Mouse (Mus musculus): Measurements from ENCODE around the gene Plekhn1. TPM values are rescaled to one million over a fixed set of nuclear protein-coding genes. Genes with fewer than 3 reads are reported as not detected.

Plekhn1 gene
- polyA plus RNA-seq, 1 experiment from 2014 or later: 18.5 TPM

DNA sequence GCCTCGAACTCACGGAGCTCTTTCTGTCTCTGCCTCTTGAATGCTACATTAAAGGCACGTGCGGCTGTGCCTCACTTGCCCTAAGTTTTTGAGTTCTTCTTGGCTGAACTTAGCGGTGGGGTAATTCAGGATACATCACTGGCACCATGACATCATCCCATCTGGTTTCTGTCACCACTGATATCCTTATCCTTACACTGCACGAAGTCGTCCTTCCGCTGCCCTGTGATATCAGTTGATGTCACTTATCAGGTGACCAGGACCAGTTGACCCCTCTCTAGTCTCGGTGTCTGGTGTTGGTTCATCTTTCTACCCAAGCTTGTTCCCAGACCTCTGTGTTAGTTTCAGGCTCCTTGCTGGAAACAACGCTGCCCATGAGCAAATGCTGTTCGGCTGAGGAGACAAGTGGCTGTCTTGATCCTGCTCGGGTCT lies 32.2 kb downstream of the Plekhn1 start:
- Histone ChIP-seq H3K36me3 (ENCODE audit: control insufficient read depth, insufficient read depth, low read length) (no peaks in the 10 kb centered on the region), H3K27me3 (ENCODE audit: control insufficient read depth, insufficient read depth, low read depth, low read length) (peaks cover 15% of the 10 kb centered on the region; the same call in 1 of the 2 replicates), H3K27ac (ENCODE audit: low read length) (0 out of 2 replicates have a peak overlapping the region, but pooled peaks have one; percentile 27), H3K9me3 (ENCODE audit: control insufficient read depth, low read length) (no peaks in the 10 kb centered on the region), H3K4me1 (replicated peaks; ENCODE audit: control insufficient read depth, insufficient read depth, low read length) (peaks cover 14% of the 10 kb centered on the region), H3K9ac (ENCODE audit: low read length) (peak overlapping the region; percentile 65; the same call in 1 of the 2 replicates), H3K4me3 (ENCODE audit: low read length) (peak overlapping the region; percentile 69), H3K4me2 (ENCODE audit: low read depth, low read length) (peak overlapping the region; percentile 96)
- ATAC-seq (ENCODE audit: low read depth): no peak
- 34% methylated on average over 12 of the region's 12 CpGs for WGBS

DNA sequence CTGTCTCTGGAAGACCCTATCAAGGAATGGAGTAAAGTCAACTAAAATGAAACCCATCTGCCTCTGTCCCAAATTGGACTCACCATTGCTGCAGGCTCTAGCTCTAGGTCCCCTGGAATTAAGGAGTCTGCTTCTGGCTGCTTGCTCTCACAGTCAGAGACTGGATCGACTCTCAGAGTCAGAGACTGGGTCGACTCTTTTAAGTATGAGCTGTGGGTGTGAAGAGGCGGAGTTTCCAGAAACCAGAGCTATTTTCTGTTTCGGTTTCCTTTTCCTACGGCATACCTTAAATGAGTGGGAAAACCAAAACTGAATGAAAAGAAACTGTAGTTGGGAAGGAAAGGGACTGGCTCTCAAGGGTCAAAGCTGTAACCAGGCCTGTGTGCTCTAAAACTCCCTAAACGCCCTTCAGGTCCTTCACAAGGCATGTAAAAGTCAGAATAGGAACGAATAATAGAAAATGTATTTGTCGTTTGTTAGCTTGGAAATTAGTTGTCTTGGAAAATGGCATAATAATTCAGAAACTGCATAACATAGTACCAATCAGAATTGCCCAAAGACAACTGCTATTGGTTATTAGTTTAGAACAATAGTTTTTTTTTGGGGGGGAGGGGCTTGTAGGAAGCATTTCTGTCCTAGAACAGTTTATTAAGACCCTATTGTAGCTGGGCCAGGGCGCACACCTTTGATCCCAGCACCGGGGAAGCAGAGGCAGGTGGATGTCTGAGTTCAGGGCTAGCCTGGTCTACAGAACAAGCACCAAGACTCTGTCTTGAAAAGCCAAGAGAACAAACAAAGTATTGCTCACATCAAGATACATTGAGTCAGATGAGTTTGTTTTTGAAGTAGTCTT lies 33.8 kb downstream of the Plekhn1 start, which contains the start of gene Isg15:
Isg15 (minus strand) TSS at position 196 of the 853 bp plus-strand sequence.
- H3K4me1 ChIP-seq (replicated peaks; ENCODE audit: control insufficient read depth, insufficient read depth, low read length): peaks cover 20% of the 10 kb centered on the region
- H3K27ac ChIP-seq (ENCODE audit: low read length): no peak within 1 kb of the TSS
- no peaks in the 10 kb centered on the region for H3K9me3 ChIP-seq (ENCODE audit: control insufficient read depth, low read length)
- WGBS: 56% methylated on average over 10 of the region's 10 CpGs
- H3K27me3 ChIP-seq (ENCODE audit: control insufficient read depth, insufficient read depth, low read depth, low read length): peaks cover 15% of the 10 kb centered on the region; the same call in 1 of the 2 replicates
- no peak within 1 kb of the TSS for H3K9ac ChIP-seq (ENCODE audit: low read length)
- H3K4me3 ChIP-seq (ENCODE audit: low read length): no peak within 1 kb of the TSS
- peak within 1 kb of the TSS; percentile 13 for H3K4me2 ChIP-seq (ENCODE audit: low read depth, low read length)
- no peaks in the 10 kb centered on the region for H3K36me3 ChIP-seq (ENCODE audit: control insufficient read depth, insufficient read depth, low read length)
- no peak for ATAC-seq (ENCODE audit: low read depth)

DNA sequence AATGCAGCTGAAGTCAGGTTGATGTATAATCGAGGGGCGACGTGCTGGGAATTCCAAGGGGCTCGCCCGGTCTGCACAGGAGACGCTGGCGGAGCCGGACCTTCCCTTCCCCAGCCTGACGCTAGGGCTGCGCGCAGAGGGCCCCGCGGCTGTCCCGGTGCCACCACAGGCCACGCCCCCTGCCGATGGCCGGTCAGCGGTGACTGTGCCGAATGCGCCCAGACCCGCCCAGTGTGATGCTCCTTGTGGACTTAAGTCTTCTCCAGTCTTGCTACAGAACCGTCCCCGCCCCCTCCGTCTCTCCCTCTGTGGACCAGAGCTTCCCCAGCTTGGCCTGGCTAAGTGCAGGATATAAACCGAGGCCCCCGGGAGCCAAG lies 36.8 kb downstream of the Plekhn1 start:
- peak overlapping the region; percentile 96 for H3K4me3 ChIP-seq (ENCODE audit: low read length)
- peak overlapping the region; percentile 95 for H3K27ac ChIP-seq (ENCODE audit: low read length)
- no peaks in the 10 kb centered on the region for H3K9me3 ChIP-seq (ENCODE audit: control insufficient read depth, low read length)
- peaks cover 4% of the 10 kb centered on the region; the same call in 1 of the 2 replicates for H3K27me3 ChIP-seq (ENCODE audit: control insufficient read depth, insufficient read depth, low read depth, low read length)
- H3K9ac ChIP-seq (ENCODE audit: low read length): peak overlapping the region; percentile 72
- peaks cover 38% of the 10 kb centered on the region for H3K4me1 ChIP-seq (replicated peaks; ENCODE audit: control insufficient read depth, insufficient read depth, low read length)
- peaks cover 2% of the 10 kb centered on the region; the same call in 1 of the 2 replicates for H3K36me3 ChIP-seq (ENCODE audit: control insufficient read depth, insufficient read depth, low read length)
- peak overlapping the region; percentile 70 for H3K4me2 ChIP-seq (ENCODE audit: low read depth, low read length)
- 0% methylated on average over 19 of the region's 26 CpGs for WGBS
- peak; percentile 91 for ATAC-seq (ENCODE audit: low read depth)

DNA sequence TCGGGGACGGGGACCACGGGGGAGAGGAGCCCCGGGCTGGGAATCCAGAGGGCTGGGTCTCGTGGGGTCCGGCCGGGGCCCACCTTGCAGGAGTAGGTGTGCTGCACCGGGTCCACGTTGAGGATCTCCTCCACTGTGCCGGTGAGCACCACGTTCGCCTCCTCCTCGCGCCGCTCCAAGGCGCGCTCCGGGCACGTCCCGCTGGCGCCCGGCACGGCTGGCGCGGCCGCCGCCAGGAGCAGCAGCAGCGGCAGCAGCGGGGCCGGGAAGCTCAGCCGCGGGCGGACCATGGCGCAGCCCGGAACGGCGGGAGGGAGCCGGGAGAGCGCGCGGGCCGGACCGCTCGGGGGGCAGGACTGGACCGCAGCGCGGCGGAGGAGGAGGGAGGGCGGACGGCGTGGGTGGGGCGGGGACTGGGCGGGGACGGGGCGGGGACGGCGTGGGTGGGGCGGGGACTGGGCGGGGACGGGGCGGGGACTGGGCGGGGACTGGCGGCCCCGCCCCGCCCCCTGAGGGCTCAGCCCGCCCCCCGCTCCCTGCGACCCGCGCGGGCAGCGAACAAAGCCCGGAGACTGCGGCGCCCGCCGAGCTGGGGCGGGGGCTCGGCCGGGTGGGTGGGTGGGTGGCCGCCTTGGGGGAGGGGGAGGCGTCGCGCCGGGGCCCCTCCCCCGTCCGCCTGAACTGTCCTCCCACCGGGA lies 37.4 kb downstream of the Plekhn1 start, which contains the start of gene Agrn:
Agrn (minus strand) TSS at position 358 of the 698 bp plus-strand sequence.
- peak within 1 kb of the TSS; percentile 98 for H3K4me2 ChIP-seq (ENCODE audit: low read depth, low read length)
- H3K4me1 ChIP-seq (replicated peaks; ENCODE audit: control insufficient read depth, insufficient read depth, low read length): peaks cover 36% of the 10 kb centered on the region
- ATAC-seq (ENCODE audit: low read depth): peak; percentile 86
- peaks cover 2% of the 10 kb centered on the region; the same call in 1 of the 2 replicates for H3K36me3 ChIP-seq (ENCODE audit: control insufficient read depth, insufficient read depth, low read length)
- peak within 1 kb of the TSS; percentile 96 for H3K4me3 ChIP-seq (ENCODE audit: low read length)
- H3K27me3 ChIP-seq (ENCODE audit: control insufficient read depth, insufficient read depth, low read depth, low read length): no peaks in the 10 kb centered on the region
- no peaks in the 10 kb centered on the region for H3K9me3 ChIP-seq (ENCODE audit: control insufficient read depth, low read length)
- H3K27ac ChIP-seq (ENCODE audit: low read length): peak within 1 kb of the TSS; percentile 95
- under 1% methylated on average over 41 of the region's 88 CpGs for WGBS
- peak within 1 kb of the TSS; percentile 90 for H3K9ac ChIP-seq (ENCODE audit: low read length)

DNA sequence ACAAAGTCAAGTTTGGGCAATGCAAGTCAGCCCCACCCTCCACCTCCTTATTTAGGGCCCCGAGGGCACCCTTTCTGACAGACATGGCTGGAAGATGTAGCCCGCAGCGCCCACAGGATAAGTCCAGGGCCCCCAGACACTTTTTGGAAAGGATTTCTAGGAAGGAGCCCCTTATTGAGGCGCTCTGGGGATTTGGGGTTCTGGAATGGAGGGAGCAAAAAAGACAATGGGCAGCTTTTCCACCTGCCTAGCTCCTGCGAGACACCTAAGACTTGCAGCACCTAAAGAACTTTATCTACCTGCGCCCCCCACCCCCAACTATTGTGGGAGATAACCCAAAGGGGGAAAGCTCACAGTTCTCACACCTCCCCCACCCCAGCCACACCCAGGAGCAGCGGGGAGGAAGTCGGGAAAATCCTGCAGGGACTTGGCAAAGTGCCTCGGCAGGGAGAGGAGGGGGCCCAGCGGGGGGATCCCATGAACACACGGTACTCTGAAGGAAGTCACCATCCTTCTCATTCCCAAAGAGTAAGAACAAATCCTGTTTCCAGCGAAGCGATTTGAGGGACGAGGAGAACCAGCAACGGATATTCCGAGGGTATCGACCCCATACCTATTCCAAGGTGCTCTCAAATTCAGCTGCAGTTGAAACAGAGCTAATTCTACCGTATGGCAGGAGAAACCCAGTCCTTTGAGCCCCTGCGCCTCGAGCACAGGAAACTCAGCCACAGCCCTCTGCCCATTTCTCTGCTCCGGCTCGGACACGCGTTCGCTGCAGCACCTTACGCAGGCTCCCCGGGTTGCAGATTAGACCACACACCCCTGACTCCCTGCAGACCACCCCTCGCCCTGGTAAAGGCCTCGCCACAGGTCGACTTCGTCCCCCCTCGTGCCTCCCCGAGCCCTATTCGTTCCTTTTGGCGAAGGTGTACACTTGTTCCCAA lies 38.5 kb downstream of the Plekhn1 start:
- H3K4me1 ChIP-seq (replicated peaks; ENCODE audit: control insufficient read depth, insufficient read depth, low read length): peaks cover 42% of the 10 kb centered on the region
- peaks cover 2% of the 10 kb centered on the region; the same call in 1 of the 2 replicates for H3K36me3 ChIP-seq (ENCODE audit: control insufficient read depth, insufficient read depth, low read length)
- 0 out of 2 replicates have a peak, but pooled peaks have one; percentile 10 for ATAC-seq (ENCODE audit: low read depth)
- H3K9me3 ChIP-seq (ENCODE audit: control insufficient read depth, low read length): no peaks in the 10 kb centered on the region
- 3% methylated on average over 35 of the region's 35 CpGs for WGBS
- H3K4me3 ChIP-seq (ENCODE audit: low read length): peak overlapping the region; percentile 96
- peak overlapping the region; percentile 90 for H3K9ac ChIP-seq (ENCODE audit: low read length)
- peak overlapping the region; percentile 89 for H3K27ac ChIP-seq (ENCODE audit: low read length)
- peak overlapping the region; percentile 98 for H3K4me2 ChIP-seq (ENCODE audit: low read depth, low read length)
- H3K27me3 ChIP-seq (ENCODE audit: control insufficient read depth, insufficient read depth, low read depth, low read length): no peaks in the 10 kb centered on the region

DNA sequence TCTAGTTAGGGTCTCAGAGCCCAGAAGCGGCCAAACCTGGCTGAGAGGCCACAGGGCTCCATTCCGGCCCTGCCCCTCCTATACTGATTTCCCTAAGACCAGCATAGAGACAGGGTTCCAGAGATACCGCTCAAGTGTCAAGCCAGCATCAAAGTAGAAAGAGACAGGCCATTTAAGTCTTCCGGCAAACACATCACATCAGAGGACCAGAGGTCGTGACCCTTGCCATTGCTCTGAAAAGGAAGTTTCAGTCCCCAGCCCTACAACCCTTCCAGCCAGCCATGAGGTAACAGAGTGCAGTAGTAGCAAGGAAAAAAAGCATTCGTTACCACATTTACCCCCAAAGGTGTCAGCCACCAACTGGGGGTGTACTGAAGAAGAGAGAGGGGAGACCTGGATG lies 40.3 kb downstream of the Plekhn1 start:
- Histone ChIP-seq H3K9ac (ENCODE audit: low read length) (no peak overlapping the region), H3K9me3 (ENCODE audit: control insufficient read depth, low read length) (no peaks in the 10 kb centered on the region), H3K4me3 (ENCODE audit: low read length) (no peak overlapping the region), H3K36me3 (ENCODE audit: control insufficient read depth, insufficient read depth, low read length) (peaks cover 9% of the 10 kb centered on the region), H3K4me1 (replicated peaks; ENCODE audit: control insufficient read depth, insufficient read depth, low read length) (peaks cover 45% of the 10 kb centered on the region), H3K4me2 (ENCODE audit: low read depth, low read length) (peak overlapping the region; percentile 98), H3K27ac (ENCODE audit: low read length) (no peak overlapping the region), H3K27me3 (ENCODE audit: control insufficient read depth, insufficient read depth, low read depth, low read length) (no peaks in the 10 kb centered on the region)
- no peak for ATAC-seq (ENCODE audit: low read depth)
- WGBS: 54% methylated on average over 6 of the region's 6 CpGs

DNA sequence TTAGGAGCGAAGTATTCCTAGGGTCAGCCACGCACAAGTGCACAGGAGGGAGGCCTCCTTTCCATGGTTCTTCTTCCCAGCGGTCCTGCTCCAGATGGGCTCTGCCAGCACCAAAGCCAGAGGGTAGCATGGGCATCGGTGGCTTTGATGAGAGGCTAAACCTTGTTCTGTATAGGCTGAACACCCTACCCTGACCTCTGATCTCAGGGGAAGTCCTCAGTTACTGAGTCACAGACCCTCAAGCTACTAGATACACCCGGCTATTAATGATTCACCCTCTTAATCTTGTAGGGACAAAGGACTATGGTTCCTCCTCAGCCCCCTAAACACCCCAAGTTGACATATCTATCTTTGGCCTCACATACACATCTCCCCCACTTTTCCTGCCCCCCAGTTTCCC lies 40.8 kb downstream of the Plekhn1 start:
- no peaks in the 10 kb centered on the region for H3K27me3 ChIP-seq (ENCODE audit: control insufficient read depth, insufficient read depth, low read depth, low read length)
- peak overlapping the region; percentile 88 for H3K27ac ChIP-seq (ENCODE audit: low read length)
- no peak for ATAC-seq (ENCODE audit: low read depth)
- H3K4me3 ChIP-seq (ENCODE audit: low read length): peak overlapping the region; percentile 16; the same call in 1 of the 2 replicates
- H3K4me1 ChIP-seq (replicated peaks; ENCODE audit: control insufficient read depth, insufficient read depth, low read length): peaks cover 49% of the 10 kb centered on the region
- H3K9ac ChIP-seq (ENCODE audit: low read length): no peak overlapping the region
- peaks cover 9% of the 10 kb centered on the region for H3K36me3 ChIP-seq (ENCODE audit: control insufficient read depth, insufficient read depth, low read length)
- peak overlapping the region; percentile 32; the same call in 1 of the 2 replicates for H3K4me2 ChIP-seq (ENCODE audit: low read depth, low read length)
- WGBS: 46% methylated on average over 5 of the region's 5 CpGs
- H3K9me3 ChIP-seq (ENCODE audit: control insufficient read depth, low read length): no peaks in the 10 kb centered on the region

DNA sequence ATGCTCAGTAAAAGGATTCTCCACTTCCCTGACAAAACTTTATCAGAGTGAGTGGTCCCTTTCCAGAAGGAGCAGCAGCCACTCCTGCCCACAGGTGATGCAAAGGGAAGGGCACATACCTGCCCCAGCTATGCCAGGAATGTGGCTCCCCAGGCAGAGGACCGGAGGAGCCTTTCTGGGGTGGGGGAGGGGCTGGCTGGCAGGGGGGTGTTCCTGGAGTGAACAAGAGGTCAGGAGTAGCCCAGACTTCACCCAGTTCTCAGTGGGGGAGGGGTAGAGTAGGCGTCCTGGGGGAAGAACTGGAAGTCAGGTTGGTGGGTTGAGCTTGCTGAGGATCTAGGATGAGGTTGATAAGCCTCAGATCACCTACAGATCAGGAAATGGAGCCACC lies 41.5 kb downstream of the Plekhn1 start:
- Histone ChIP-seq H3K27me3 (ENCODE audit: control insufficient read depth, insufficient read depth, low read depth, low read length) (no peaks in the 10 kb centered on the region), H3K4me2 (ENCODE audit: low read depth, low read length) (peak overlapping the region; percentile 42; the same call in 1 of the 2 replicates), H3K9ac (ENCODE audit: low read length) (peak overlapping the region; percentile 51; the same call in 1 of the 2 replicates), H3K27ac (ENCODE audit: low read length) (peak overlapping the region; percentile 97), H3K4me1 (replicated peaks; ENCODE audit: control insufficient read depth, insufficient read depth, low read length) (peaks cover 56% of the 10 kb centered on the region), H3K9me3 (ENCODE audit: control insufficient read depth, low read length) (no peaks in the 10 kb centered on the region), H3K4me3 (ENCODE audit: low read length) (0 out of 2 replicates have a peak overlapping the region, but pooled peaks have one; percentile 16), H3K36me3 (ENCODE audit: control insufficient read depth, insufficient read depth, low read length) (peaks cover 9% of the 10 kb centered on the region)
- ATAC-seq (ENCODE audit: low read depth): peak; percentile 21; the same call in 1 of the 2 replicates
- 28% methylated on average over 2 of the region's 2 CpGs for WGBS

Measured in lung, embryonic 16.5 days (tissue).